Mouse (Mus musculus) c-Kit-positive CD71-positive TER-119-negative erythroid progenitor cells, embryonic 14.5 days (primary cell): ENCODE data around the gene Ism2.
"Not testable (repeated sequence)": the region's sequence is repeated elsewhere in the genome, so short reads cannot be mapped to it uniquely, and the experiment has no call there.

Experiments
- DNase-seq: peaks from one replicate; pipeline ENCODE4 v3.0.0-alpha.2; 2013; ENCODE audit warnings: low read depth

Gene Ism2

DNA sequence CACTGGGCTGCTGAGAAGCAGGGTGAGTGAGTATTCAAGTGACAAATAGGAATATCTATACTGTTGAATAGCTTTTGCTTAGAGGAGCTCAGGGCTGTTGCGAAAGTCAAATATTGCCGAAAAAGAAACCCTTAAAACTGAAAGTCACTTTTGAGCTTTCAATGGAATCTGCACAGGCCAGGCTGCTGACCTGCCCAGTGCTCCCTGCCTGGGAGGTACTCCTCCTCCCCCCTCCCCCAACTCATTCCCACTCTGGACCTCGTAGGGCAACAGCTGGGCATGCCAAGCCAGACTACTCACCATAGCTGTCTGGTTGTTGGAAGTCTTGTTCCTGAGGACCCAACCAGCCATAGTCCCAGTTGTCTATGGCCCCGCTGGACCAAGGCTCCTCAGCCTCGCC is 14.8 kb downstream of the Ism2 start:
- DNase-seq, result no peak

DNA sequence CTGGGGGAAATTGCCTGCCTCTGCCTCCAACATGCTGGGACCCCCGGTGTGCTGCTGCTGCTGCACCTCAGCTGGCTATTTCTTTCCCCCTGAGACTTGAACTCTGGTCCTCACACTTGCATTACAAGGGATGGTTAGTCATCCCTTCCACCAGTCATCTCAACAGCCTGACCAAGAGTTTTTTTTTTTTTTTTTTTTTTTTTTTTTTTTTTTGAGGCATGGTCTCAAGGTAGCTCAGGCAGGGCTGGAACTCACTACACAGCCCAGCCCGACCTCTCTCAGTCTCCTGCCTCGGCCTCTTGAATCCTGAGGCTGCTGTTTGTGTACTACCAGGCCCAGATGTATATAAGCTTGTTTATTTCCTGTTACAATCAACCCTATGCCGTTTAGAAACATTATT is 15.2 kb downstream of the Ism2 start:
- no peak for DNase-seq

DNA sequence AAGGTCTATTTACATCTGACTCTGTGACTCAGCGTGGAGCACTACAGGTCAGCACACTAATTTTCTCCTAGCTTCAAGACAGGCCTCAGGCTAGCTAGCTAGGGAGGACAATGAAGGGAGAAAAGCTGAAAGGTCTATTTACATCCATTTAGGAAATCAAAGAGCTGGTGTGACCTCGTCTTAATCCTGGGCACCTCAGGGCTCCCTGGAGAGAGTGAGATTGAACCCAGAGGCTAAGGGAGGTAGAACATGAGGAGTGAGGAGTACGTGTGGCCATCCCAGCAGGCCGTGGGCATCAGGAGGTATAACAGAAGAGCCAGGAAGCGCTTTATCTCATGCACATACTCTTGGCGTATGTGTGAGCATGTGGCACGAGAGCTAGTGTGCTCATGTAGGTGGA is 15.8 kb downstream of the Ism2 start:
- no peak for DNase-seq

DNA sequence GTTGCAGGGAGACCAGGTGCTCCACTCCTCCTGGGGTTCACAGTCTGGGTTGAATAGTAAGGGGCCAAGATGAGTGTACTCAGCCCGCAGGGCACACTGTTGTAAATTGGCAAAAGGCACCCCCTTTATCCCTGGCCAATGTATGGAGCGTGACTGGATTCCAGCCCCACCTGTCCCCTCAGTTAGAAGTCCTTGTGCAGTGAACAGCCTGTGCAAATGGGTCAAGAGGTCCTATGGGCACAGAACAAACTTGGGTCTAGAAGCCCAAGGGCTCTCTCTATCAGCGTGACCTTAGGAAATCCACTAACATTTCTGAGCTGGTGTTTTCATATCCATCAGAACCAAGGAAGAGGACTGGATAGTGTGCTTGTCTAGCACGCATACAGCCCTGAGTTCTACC is 16.8 kb downstream of the Ism2 start:
- DNase-seq, result no peak

DNA sequence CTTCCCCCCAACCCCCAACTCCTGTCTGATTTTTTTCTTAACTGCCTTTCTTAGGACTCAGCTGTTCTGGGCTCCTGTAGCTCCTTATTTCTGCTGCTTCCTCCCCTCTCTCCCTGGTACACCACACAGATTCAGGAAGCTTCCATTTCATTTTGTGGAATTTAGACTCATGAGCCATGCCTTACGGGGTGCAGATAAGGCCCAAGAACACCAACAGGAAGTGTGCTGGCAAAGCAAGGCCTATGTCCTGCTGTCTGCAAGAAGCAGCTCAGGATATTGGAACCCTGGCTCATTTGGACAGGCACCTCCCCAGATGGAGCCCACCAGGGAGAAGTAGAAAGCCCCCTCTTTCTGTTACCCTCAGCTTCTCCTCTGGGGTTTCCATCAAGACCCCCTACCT is 17.7 kb downstream of the Ism2 start:
- DNase-seq, result no peak

DNA sequence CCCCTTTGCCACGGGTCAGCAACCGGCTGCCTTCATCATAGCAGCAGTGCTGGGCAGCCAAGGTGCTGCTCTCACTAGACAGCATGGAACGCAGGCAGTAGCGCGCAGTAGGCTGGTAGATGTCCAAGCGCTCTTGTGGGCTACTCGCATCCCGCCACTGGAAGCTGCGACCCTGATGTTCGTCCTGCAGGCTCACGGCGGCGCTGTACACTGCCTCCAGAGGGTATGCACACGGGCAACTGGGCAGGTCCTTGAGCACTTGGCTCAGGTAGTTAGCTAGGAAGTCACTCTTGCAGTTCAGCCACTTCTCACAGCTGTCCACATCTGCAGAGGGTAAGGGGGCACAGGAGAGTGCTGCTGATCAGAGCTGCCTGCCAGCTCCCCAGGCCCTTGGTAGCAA is 19.6 kb downstream of the Ism2 start:
- no peak for DNase-seq

DNA sequence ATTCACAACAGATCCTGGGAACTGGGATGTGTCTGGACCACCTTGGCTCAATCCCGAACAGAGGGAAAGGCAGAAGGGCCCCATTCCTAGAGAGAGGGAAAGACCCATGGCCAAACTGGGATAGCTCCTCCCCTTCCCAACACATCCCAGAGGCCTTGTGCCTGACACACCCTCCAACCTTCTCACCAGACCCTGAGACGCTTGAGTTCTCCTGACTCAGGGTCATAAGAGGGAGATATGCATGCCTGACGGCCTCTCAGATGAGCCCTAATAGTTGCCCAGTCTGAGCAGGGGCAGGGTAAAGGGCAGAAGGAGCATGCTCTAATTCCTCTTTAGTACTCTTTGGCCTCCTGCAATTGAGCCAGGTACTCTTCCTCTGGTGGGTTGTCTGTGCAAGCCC is 20.2 kb downstream of the Ism2 start:
- no peak for DNase-seq

DNA sequence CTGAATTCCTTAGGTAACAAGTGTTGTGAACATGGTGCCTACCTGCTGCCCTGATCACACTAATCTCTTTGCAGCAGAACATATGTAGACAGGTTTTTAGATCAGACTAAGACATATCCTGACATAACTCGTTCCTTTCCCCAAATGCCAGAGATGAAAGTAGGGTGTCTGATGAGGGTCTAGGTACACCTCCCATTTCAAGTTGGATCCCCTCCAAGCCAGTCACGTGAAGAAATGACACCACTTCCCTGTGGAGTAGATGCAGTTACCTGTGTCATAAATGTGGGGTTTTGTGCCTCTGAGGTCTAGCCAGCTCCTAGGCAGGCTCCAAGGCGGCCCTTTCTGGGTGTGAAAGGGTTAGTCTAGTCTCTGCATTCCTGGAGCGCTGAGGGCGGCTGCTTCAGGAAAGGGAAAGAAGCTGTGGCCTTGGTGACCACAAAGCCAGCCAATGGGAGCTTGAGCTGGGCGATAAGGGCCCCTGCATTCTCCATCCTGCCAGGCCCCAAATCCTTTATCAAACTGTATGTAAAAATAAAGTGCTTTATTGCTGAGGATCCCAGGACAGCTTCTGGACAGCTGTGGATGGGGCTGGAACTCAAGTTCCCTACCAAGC is 21.3 kb downstream of the Ism2 start:
- DNase-seq, result no peak

DNA sequence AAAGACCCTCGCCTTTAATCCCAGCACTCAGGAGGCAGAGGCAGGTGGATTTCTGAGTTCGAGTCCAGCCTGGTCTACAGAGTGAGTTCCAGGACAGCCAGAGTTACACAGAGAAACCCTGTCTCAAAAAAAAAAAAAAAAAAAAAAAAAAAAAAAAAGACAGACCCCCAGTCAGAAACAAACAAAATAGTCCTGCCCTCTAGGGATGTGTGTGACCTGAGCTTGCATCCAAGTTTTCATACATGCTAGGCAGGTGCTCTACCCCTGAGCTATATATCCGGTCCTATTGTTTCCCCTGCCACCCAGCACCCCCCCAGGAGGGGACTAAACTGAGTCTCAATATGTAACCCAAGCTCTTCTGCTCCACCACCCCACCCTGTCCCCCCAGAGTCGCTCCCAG is 22.3 kb downstream of the Ism2 start:
- not testable (repeated sequence) for DNase-seq

DNA sequence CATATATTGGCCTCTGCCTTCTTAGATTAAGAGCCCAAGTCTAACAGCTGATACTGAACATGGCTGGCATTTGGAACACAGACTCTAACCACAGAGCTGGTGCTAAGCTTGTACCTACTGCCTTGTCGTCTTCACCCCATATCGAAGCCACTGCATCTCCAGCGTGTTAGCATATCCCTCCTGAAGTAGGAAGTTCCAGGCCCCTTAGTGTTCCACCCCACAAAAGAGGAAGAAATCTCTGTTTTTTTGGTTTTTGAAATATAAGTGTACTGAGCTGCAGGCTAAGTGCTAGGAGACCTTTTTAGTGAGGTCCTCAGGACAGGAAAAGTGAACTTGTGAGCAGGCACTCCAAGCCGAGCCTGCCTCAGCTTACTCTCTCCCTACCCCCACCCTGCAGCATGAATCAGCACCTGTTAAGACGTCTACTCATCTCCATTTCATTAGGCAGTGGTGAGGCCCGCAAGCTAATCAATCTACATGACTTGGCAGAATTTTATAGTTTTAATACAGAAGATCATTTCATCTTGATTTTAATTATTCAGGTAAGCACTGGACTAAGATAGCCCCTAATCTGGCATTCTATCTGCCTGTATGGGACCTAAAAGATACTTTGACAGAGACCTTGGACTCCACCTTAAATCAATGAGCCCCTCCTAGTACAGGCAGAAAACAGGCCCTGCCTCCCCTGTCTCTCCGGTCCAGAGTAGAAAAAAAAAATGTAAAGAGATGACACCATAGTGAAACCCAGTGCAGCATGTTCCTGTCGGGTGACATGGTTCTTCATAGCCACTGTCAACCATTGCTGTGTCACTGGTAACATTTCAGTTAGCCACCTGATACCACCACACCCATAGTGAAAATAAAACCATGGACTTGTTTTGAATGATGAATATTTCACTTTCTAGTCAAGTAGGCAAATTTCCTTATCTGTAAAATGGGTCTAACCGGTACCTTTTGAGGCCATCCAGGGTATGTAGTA is 24.4 kb downstream of the Ism2 start:
- DNase-seq, result no peak

DNA sequence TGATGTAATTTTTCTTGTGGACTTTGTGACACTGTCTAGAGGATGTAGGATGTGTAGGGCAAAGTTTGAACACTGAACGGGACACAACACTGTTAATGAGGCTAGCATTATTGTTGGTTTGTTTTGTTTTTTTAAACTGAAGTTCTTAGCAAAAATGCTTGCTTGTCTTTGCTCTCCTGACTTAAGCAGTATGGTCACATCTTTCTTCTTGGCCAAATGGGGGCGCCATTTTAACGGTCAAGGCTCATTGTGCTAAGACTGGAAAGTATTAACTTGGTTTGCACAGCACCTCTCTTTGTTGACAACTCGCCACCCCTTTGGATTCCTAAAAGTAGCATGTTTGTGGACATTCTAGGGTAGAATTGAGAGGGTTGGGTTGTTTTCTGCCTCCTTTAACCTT is 31.8 kb downstream of the Ism2 start:
- DNase-seq, result peak; percentile 64

DNA sequence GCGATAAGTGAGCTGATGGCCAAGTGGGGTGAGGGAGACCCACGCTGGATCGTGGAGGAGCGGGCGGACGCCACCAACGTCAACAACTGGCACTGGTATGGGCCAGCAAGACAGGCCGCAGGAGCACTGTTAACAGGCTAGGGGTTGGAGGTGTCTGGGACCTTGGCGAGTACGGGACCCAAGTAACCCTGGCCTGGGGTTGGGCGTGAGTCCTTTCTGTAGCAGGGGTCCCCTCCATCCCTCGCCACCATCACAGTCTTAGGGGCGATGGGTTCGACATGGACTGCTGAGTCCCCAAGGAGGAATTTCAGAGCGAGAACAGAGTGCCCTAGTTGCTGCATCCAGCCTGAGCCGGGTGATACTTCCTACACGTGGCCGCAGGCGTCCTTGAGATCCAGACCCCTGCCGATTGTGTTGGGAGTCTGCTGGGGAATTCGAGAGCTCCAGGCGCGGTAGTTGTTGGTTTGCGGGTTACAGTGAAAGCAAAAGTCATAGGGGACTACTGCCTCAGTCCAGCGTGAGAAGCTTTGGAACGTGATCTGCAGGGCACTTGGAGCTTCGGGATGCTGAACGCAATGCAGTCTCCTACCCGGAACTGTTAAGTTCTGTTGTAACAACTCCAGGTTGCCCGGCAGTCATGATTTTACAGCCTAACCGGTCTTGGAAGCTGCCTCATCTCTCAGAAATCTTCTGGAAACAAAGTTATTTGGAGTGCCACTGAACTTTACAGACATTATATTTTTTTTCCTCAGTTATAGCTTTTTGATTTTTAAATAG is 32.5 kb downstream of the Ism2 start:
- DNase-seq, result no peak

DNA sequence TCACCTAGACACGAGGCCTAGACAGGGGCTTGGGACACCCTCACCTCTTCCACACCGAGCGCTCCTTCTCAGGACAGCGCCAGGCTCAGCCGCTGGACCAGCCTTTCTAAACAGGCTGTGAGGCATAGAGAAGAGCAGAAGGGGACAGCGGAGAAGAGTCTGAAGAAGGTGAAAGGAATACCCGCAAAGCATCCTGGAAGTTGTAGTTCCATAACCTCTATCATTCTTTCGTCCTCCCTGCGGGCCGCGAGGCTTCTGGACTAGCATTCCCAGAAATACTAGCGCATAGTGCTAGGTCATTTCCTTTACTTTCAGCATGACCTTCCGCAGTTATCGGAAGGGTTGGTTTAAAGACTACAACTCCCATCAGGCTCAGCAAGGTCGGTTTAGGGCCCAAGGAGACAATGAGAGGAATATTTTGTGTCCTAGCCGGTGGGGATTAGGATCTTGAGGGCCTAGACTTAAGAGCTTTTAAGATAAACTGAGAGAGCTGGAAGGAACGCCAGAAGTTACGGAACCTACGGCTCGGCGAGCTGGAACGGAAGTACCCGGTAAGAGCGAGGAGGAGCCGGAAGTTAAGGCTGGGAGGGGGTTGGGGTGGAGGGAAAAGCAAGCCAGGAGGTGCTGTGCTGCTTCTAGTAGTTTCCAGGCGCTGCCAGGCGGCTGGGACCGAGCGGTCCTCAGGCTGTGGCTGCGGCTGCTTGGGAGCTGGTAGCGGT is 33.2 kb downstream of the Ism2 start, which contains the start of the genes Vipas39 and Ahsa1:
Gene Vipas39 (minus strand): TSS at position 149 of the 719 bp plus-strand sequence.
Gene Ahsa1 (plus strand): TSS at position 372 of the 719 bp plus-strand sequence.
- DNase-seq, result peak; percentile 95

DNA sequence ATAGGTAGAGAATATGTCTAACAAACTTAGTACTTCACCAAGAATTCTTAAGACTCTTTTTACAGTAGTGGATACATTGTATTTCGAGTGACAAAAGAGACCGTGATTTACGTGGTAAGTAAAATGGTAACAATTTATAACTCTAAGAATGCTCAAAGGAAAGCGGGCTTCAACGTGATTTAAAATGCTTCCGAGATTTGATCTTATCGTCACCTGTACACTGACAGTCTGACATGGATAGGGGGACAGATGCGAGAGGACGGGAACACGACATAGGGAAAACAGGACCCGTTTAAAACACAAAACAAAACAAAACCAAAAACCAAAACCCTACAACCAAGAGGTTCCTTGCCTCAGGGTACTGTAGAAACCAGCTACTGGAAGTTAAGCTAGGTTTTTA is 34.1 kb downstream of the Ism2 start:
- DNase-seq, result no peak

DNA sequence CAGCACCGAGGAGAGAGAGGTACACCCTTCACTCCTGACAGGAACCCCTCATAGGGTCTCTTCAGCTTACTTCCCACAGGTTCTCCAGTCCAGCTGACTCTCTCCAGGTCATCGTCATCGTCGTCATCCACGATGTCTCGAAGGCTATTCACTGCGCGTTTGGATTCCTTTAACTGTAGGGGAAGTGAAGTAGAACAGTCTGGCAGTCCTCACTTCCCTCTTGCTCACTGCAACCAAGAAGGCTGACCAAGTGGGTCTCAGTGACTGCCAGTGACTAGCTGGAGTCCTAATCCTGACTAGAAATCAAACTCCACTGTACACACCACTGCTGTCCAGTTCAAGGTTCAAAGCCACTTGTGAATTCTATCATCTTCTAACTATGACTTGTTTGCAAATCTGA is 38.9 kb downstream of the Ism2 start:
- no peak for DNase-seq

DNA sequence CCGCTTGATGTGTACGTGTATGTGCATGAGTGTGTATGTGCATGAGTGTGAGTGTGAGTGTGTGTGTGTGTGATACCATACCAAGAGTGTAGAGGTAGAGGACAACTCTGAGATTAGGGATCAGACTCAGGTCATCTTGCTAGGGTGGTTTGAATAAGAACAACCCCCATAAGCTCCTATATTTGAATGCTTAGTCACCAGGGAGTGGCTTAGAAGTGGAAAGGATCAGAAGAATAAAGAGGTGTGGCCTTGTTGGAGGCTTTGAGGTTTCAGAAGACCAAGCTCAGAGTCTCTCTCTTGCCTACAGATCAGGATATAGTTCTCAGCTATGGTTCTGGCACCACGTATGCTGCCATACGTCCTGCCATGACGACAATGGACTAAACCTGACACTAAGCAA is 42.9 kb downstream of the Ism2 start:
- no peak for DNase-seq

DNA sequence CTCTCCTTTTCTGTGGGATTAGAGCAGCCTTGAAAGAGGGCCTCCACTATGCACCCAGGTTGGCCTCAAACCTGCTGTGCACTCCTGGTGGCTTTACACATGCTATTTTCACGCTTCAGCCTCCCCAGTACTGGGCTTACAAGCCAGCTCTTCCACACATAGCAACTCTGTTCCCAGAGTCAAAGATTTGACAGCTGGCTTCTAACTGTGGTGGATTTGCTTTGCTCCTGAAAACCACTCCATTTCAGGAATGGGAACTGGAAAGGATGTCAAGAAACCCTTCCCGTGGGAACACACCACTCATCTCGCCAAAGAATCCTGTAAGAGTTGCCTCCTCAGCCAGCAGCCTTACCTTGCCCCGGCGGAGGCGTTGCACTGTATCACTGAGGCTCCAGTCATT is 45.6 kb downstream of the Ism2 start:
- DNase-seq, result no peak

DNA sequence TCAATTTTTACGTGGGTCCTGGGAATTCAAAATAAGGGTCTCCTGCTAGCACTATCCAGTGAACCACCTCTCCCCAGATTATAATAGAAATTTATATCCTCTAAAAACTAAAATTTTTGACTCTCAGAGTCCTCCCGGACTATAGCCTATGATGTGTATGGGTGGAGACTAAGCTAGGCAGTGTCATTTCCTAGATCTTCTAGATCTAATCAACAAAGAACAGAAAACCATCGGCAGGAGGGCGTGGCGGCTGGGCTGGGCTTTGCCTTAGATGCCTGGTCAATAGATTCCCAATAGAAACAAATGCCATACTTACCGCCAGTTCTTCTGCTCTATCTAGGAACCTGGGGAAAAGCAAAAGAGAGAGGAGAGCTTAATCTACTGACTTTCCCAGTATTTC is 49.3 kb downstream of the Ism2 start:
- DNase-seq, result no peak

DNA sequence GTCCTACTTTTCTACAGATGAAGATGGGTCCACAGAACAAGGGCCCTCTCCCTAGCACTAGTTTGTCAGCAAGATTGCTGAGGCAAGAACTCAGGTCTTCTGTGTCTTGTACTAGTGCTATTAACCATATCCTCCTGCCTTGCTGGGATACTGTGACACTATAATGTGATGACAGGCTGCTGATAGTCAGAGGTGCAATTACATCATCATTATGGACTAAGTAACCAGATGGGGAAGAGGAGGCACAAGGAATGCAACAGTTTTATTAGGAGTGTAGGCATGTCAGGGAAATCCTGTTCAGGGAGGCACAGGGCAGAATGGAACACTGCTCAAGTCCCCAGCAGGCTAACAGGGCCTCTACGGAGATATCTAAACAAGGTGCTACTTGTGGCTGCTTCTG is 60.9 kb downstream of the Ism2 start, which contains the start of gene Noxred1:
Gene Noxred1 (minus strand): TSS at position 101 of the 400 bp plus-strand sequence.
- no peak for DNase-seq

DNA sequence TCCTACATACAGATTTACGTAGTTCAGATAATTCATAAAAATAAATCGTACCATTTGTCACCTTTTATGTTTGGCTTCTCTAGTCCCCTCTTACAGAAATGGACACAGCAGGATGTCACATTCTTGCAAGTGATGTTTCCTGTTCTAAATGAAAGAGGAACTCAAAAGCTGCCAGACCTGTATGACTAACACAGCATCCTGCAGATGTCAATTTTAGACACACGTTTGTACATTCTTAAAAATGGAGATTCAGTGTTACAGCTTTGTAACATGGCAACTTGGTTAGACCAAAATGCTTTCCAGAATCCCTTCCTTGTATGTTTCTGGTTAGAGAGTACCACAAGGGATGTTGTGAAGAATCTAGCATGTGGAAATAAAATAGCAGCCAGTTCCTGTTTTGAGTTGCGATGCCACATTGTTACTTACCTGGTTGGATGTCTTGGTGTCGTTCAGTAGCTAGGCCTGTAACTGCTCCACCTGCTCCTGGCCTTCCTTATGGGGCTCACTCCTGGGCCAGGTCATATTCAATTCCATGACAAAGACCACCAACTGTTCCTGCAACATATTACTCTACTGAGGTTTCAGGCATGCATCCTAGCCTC is 62.5 kb downstream of the Ism2 start:
- no peak for DNase-seq

DNA sequence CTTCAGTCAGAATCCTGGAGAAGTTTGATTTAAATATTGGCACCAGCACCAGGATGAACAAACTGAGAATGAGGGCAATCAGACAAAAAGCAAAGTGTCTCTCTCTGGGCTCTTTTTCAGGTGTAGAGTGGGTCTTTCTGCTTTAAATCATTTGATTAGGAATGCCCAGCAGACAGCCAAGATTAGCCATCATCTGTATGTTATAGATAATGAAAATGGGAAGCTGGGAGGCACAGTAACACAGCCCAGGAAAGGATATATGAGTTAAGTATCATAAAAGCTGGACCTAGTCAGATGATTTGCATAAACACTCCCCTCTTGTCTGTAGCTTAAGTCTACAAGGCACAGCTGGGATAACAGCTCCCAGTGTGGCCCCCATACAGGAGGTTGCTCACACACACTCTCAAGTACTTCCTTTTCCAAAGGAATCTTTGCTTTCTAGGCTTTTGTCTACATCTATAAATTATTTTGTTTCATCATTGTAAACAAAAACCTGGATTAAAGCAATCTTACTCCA is 69.1 kb downstream of the Ism2 start:
- DNase-seq, result no peak
